Mouse (Mus musculus) liver, postnatal 0 days (tissue): Measurements from ENCODE around the gene Cdc14a. TPM values are rescaled to one million over a fixed set of nuclear protein-coding genes. Genes with fewer than 3 reads are reported as not detected.

Experiments
- ATAC-seq: fragments of 200-750 bp; cut with Nextera tagmentation; 2 replicates; pipeline ENCODE4 v1.8.0; 2017; ENCODE audit warnings: mild to moderate bottlenecking, moderate library complexity
- DNase-seq: peaks from one replicate; pipeline ENCODE4 v3.0.0-alpha.2; 2016
- H3K27ac ChIP-seq: fragments of 300-500 bp; sonication (generic); 2 replicates; pipeline ENCODE4 v1.5.1; 2014; ENCODE audit warnings: antibody characterized with exemption, moderate library complexity, mild to moderate bottlenecking, low read depth
- H3K27me3 ChIP-seq: fragments of 300-500 bp; sonication (generic); 2 replicates; pipeline ENCODE4 v1.6.1; 2014; ENCODE audit warnings: low read length, control low read depth, mixed read lengths; ENCODE audit not compliant: insufficient read depth
- H3K36me3 ChIP-seq: fragments of 300-500 bp; sonication (generic); replicated peaks from 2 replicates; pipeline ENCODE4 v1.6.1; 2014; ENCODE audit warnings: mild to moderate bottlenecking, control low read depth, low read length, moderate library complexity, mixed read lengths; ENCODE audit not compliant: insufficient read depth
- H3K4me1 ChIP-seq: fragments of 300-500 bp; sonication (generic); 2 replicates; pipeline ENCODE4 v1.6.1; 2014; ENCODE audit warnings: antibody characterized with exemption, mild to moderate bottlenecking, control low read depth; ENCODE audit not compliant: insufficient read depth
- H3K4me2 ChIP-seq: fragments of 300-500 bp; sonication (generic); 2 replicates; pipeline ENCODE4 v1.6.1; 2014; ENCODE audit warnings: low read depth, mild to moderate bottlenecking, low read length, moderate library complexity, mixed read lengths
- H3K4me3 ChIP-seq: fragments of 300-500 bp; sonication (generic); 2 replicates; pipeline ENCODE4 v1.5.1; 2014; ENCODE audit warnings: low read depth, low read length
- H3K9ac ChIP-seq: fragments of 300-500 bp; sonication (generic); replicated peaks from 2 replicates; pipeline ENCODE4 v1.6.1; 2014; ENCODE audit warnings: mild to moderate bottlenecking, moderate library complexity
- H3K9me3 ChIP-seq: fragments of 300-500 bp; sonication (generic); 2 replicates; pipeline ENCODE4 v1.6.1; 2016; ENCODE audit warnings: mild to moderate bottlenecking, control low read depth, low read length, mixed read lengths
- CTCF ChIP-seq: sonication (generic); IDR thresholded peaks from 2 replicates; pipeline ENCODE4 v1.5.1; 2016; ENCODE audit warnings: antibody characterized with exemption, low read depth
- EP300 ChIP-seq: IDR thresholded peaks from 2 replicates; pipeline ENCODE4 v1.6.1; 2016; ENCODE audit warnings: antibody characterized with exemption, low read depth, mild to moderate bottlenecking
- WGBS: fragments of 180-500 bp; shearing (Covaris S2); extraction: QIAGEN DNeasy Blood & Tissue Kit; methylation state at CpG from one replicate; pipeline ENCODE4 v1.1.7; 2014; ENCODE audit not compliant: insufficient replicate concordance; 5-methylcytosine and 5-hydroxymethylcytosine counted together
- polyA plus RNA-seq: library from polyadenylated mRNA; unstranded; fragments of >200 nt; fragmentation: Nextera tagmentation; extraction: Ambion mirVana; gene quantifications from 2 replicates; pipeline ENCODE4 v1.2.1, GENCODE M21; 2015

Cdc14a gene
- polyA plus RNA-seq, 1 experiment from 2014 or later, result 1.5 TPM

GRCm38 (mm10) chr3:116397341-116397740 is 26.5 kb downstream of the Cdc14a start:
- WGBS, result 89% methylated on average over 6 of the region's 6 CpGs
- no peak overlapping the region for H3K27ac ChIP-seq
- no peak for ATAC-seq

GRCm38 (mm10) chr3:116396571-116396970 is 27.3 kb downstream of the Cdc14a start:
- Histone ChIP-seq H3K4me1 (no peaks in the 10 kb centered on the region), H3K9ac (no peak overlapping the region), H3K27ac (no peak overlapping the region), H3K27me3 (no peaks in the 10 kb centered on the region), H3K36me3 (0 out of 2 replicates have a peak, but pooled peaks cover 2% of the 10 kb centered on the region), H3K4me3 (no peak overlapping the region), H3K9me3 (no peaks in the 10 kb centered on the region), H3K4me2 (no peak overlapping the region)
- WGBS, result 72% methylated on average over 3 of the region's 3 CpGs
- ATAC-seq, result no peak
- TF ChIP-seq CTCF (no peak), EP300 (no peak)
- no peak for DNase-seq

More at GRCm38 (mm10) chr3:116397341-116397740, 26.5 kb downstream of the Cdc14a start:
- no peak overlapping the region for H3K4me2 ChIP-seq
- TF ChIP-seq CTCF (no peak), EP300 (no peak)
- no peaks in the 10 kb centered on the region for H3K27me3 ChIP-seq
- 0 out of 2 replicates have a peak, but pooled peaks cover 2% of the 10 kb centered on the region for H3K36me3 ChIP-seq
- no peaks in the 10 kb centered on the region for H3K9me3 ChIP-seq
- no peak overlapping the region for H3K4me3 ChIP-seq
- no peak for DNase-seq
- H3K9ac ChIP-seq, result no peak overlapping the region
- H3K4me1 ChIP-seq, result 0 out of 2 replicates have a peak, but pooled peaks cover 3% of the 10 kb centered on the region

GRCm38 (mm10) chr3:116394885-116395390 is 28.9 kb downstream of the Cdc14a start:
- WGBS, result 74% methylated on average over 5 of the region's 5 CpGs
- TF ChIP-seq CTCF (no peak), EP300 (no peak)

GRCm38 (mm10) chr3:116391399-116391798 is 32.4 kb downstream of the Cdc14a start:
- Histone ChIP-seq H3K4me2 (no peak overlapping the region), H3K9ac (no peak overlapping the region), H3K27me3 (no peaks in the 10 kb centered on the region), H3K9me3 (no peaks in the 10 kb centered on the region), H3K4me3 (no peak overlapping the region), H3K36me3 (0 out of 2 replicates have a peak, but pooled peaks cover 2% of the 10 kb centered on the region), H3K27ac (0 out of 2 replicates have a peak overlapping the region, but pooled peaks have one; percentile 29), H3K4me1 (peaks cover 26% of the 10 kb centered on the region)
- no peak for ATAC-seq
- 75% methylated on average over 10 of the region's 10 CpGs for WGBS
- no peak for DNase-seq
- TF ChIP-seq EP300 (no peak), CTCF (no peak)

More at GRCm38 (mm10) chr3:116394885-116395390, 28.9 kb downstream of the Cdc14a start:
- Histone ChIP-seq H3K36me3 (0 out of 2 replicates have a peak, but pooled peaks cover 2% of the 10 kb centered on the region), H3K27me3 (no peaks in the 10 kb centered on the region), H3K4me3 (no peak overlapping the region), H3K9ac (no peak overlapping the region), H3K27ac (no peak overlapping the region), H3K9me3 (no peaks in the 10 kb centered on the region), H3K4me1 (peaks cover 5% of the 10 kb centered on the region), H3K4me2 (no peak overlapping the region)
- ATAC-seq (no peak), DNase-seq (no peak)

GRCm38 (mm10) chr3:116389500-116390470 is 34.0 kb downstream of the Cdc14a start:
- WGBS, result 64% methylated on average over 14 of the region's 14 CpGs
- Histone ChIP-seq H3K9me3 (no peaks in the 10 kb centered on the region), H3K4me1 (peaks cover 33% of the 10 kb centered on the region), H3K4me3 (peak overlapping the region; percentile 28), H3K27me3 (no peaks in the 10 kb centered on the region), H3K27ac (peak overlapping the region; percentile 76), H3K4me2 (peak overlapping the region; percentile 69), H3K9ac (peak overlapping the region; percentile 44; the same call in 1 of the 2 replicates), H3K36me3 (0 out of 2 replicates have a peak, but pooled peaks cover 2% of the 10 kb centered on the region)
- TF ChIP-seq CTCF (no peak), EP300 (no peak; the same call in 1 of the 2 replicates)
- peak; percentile 55 for ATAC-seq
- DNase-seq, result no peak

GRCm38 (mm10) chr3:116388808-116389207 is 35.0 kb downstream of the Cdc14a start:
- Histone ChIP-seq H3K27me3 (no peaks in the 10 kb centered on the region), H3K4me3 (peak overlapping the region; percentile 28), H3K36me3 (0 out of 2 replicates have a peak, but pooled peaks cover 2% of the 10 kb centered on the region), H3K9ac (peak overlapping the region; percentile 44; the same call in 1 of the 2 replicates), H3K4me1 (peaks cover 33% of the 10 kb centered on the region), H3K4me2 (peak overlapping the region; percentile 69), H3K27ac (peak overlapping the region; percentile 76), H3K9me3 (no peaks in the 10 kb centered on the region)
- TF ChIP-seq EP300 (peak; percentile 98), CTCF (0 out of 2 replicates have a peak, but pooled peaks have one; percentile 2)
- 39% methylated on average over 11 of the region's 11 CpGs for WGBS
- DNase-seq (peak; percentile 72), ATAC-seq (peak; percentile 94)
